ENCODE assay signal across 8 mouse cellular contexts in the genomic region with DNA sequence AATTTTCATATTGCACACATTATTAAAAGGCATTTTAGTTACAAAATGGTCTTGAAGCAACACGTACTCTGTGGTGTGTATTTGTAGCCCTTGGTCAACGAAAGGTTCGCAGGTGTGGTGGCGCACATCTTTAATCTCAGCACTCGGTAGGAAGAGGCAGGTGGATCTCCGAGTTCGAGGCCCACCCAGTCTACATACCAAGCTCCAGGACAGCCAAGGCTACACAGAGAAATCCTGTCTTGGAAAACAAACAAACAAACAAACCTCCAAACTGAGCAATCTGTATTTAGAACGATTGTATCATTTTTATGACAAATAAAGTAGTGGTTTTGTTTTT. TPM values are rescaled to one million over a fixed set of nuclear protein-coding genes. Genes with fewer than 3 reads are reported as not detected.
A peak's percentile ranks its signal among the peaks of the same experiment; 100 is the strongest.
DNase-seq lines count a peak whose midpoint lies in the region; ATAC-seq and TF ChIP-seq lines count a peak whose summit lies in the region.
"Had no signal": no experiment of that assay in that cellular context is flagged by ENCODE, and none has a peak within 500 bp of the region (broad histone marks: within the 10 kb centered on the region; RNA-seq: fewer than 3 reads in every experiment).

No protein-coding gene starts in this region.

- intact Hi-C loops in left cerebral cortex, postnatal 14 days (cut with DNase I) = loop anchor here (5.0 kb wide), 1 partner anchor 85 kb away; the partner anchor contains the start of gene Acbd3

- no peak overlapping the region for H3K27ac ChIP-seq in testis, adult 2 months (ENCODE audit: control insufficient read depth, insufficient read depth, low read depth, low read length)
- no peak overlapping the region for H3K27ac ChIP-seq in forebrain, embryonic 12.5 days
- peak overlapping the region; percentile 89; the same call in 1 of the 2 replicates for H3K27ac ChIP-seq in liver, embryonic 15.5 days (replicated peaks)

- peak overlapping the region; percentile 97 for H3K4me3 ChIP-seq in testis, adult 2 months (ENCODE audit: control insufficient read depth, low read depth, low read length)
- H3K4me3 ChIP-seq in forebrain, embryonic 12.5 days (replicated peaks) = peak overlapping the region; percentile 86
- H3K4me3 ChIP-seq in liver, embryonic 15.5 days (replicated peaks) = peak overlapping the region; percentile 80

- no peak for DNase-seq in testis, postnatal 10 days (ENCODE audit: low spot score)
- DNase-seq in right cerebral cortex, postnatal 25 days = no peak
- no peak for DNase-seq in adrenal gland, postnatal 4 days (ENCODE audit: low spot score in 2 of 2)
- DNase-seq in left cerebral cortex, postnatal 14 days (ENCODE audit: low spot score in 2 of 2) = no peak

- no peak for TF ChIP-seq POLR2A in testis, adult 2 months (IDR thresholded peaks at IDR 0.05; ENCODE audit: control insufficient read depth, low read depth, low read length)

- H3K27me3 ChIP-seq in testis, adult 2 months (ENCODE audit: control insufficient read depth, insufficient read depth, low read length) = no peaks in the 10 kb centered on the region
- H3K27me3 ChIP-seq in forebrain, embryonic 12.5 days = no peaks in the 10 kb centered on the region
- no peaks in the 10 kb centered on the region for H3K27me3 ChIP-seq in liver, embryonic 15.5 days

- WGBS in forebrain, embryonic 12.5 days = 81% methylated on average over 8 of the region's 8 CpGs
- 54% methylated on average over 8 of the region's 8 CpGs for WGBS in liver, embryonic 15.5 days (ENCODE audit: insufficient replicate concordance)

- H3K9ac ChIP-seq in forebrain, embryonic 12.5 days = peak overlapping the region; percentile 92
- H3K9ac ChIP-seq in liver, embryonic 15.5 days = peak overlapping the region; percentile 93

- peaks cover 9% of the 10 kb centered on the region for H3K4me1 ChIP-seq in testis, adult 2 months (ENCODE audit: control insufficient read depth, insufficient read depth, low read length)
- H3K4me1 ChIP-seq in forebrain, embryonic 12.5 days = peaks cover 27% of the 10 kb centered on the region
- H3K4me1 ChIP-seq in liver, embryonic 15.5 days (replicated peaks) = peaks cover 40% of the 10 kb centered on the region

- no peaks in the 10 kb centered on the region for H3K36me3 ChIP-seq in testis, adult 2 months (ENCODE audit: control insufficient read depth, insufficient read depth, low read length)
- no peaks in the 10 kb centered on the region for H3K36me3 ChIP-seq in forebrain, embryonic 12.5 days (replicated peaks)
- H3K36me3 ChIP-seq in liver, embryonic 15.5 days (replicated peaks) = 0 out of 2 replicates have a peak, but pooled peaks cover 3% of the 10 kb centered on the region

- no peak for ATAC-seq in forebrain, embryonic 12.5 days (ENCODE audit: low FRiP score)
- no peak for ATAC-seq in liver, embryonic 15.5 days (ENCODE audit: insufficient read depth)

- no peak for TF ChIP-seq CTCF in testis, adult 2 months (IDR thresholded peaks at IDR 0.05; ENCODE audit: control insufficient read depth, insufficient read depth, insufficient replicate concordance, low read depth, low read length)

- H3K4me2 ChIP-seq in forebrain, embryonic 12.5 days = peak overlapping the region; percentile 80
- peak overlapping the region; percentile 92 for H3K4me2 ChIP-seq in liver, embryonic 15.5 days

- H3K9me3 ChIP-seq in forebrain, embryonic 12.5 days = no peaks in the 10 kb centered on the region
- H3K9me3 ChIP-seq in liver, embryonic 15.5 days (replicated peaks) = no peaks in the 10 kb centered on the region

RNA-seq across cellular contexts. Expression of gene Lin9, which starts 1.2 kb away (rescaled TPM):
- polyA plus RNA-seq in testis, adult 2 months (2012; rRNA removed) = 11.1 and 13.5 TPM in 2 replicates
- 27.1 and 30.0 TPM in 2 replicates for polyA plus RNA-seq in forebrain, embryonic 12.5 days (2016; fragmentation: Nextera tagmentation; extraction: Ambion mirVana)
- polyA plus RNA-seq in liver, embryonic 15.5 days (2015; fragmentation: Nextera tagmentation; extraction: Ambion mirVana) = 9.6 and 9.8 TPM in 2 replicates
- 10 to 100 TPM; 12.2 to 12.3 TPM for total RNA-seq in adrenal gland, postnatal 4 days (2021)
- total RNA-seq in left cerebral cortex, postnatal 14 days (2021) = 1 to 10 TPM; 3.3 to 3.7 TPM

RNA-seq across cellular contexts. Expression of gene Mixl1, which starts 54.6 kb away (rescaled TPM):
- not detected in 2 replicates for polyA plus RNA-seq in testis, adult 2 months (2012; rRNA removed)
- not detected in 2 replicates for polyA plus RNA-seq in forebrain, embryonic 12.5 days (2016; fragmentation: Nextera tagmentation; extraction: Ambion mirVana)
- polyA plus RNA-seq in liver, embryonic 15.5 days (2015; fragmentation: Nextera tagmentation; extraction: Ambion mirVana) = 0.23 and 0.33 TPM in 2 replicates
- under 1 TPM in 1 of 2 experiments, not detected in 1; 0.17 TPM for total RNA-seq in adrenal gland, postnatal 4 days (2021)
- total RNA-seq in left cerebral cortex, postnatal 14 days (2021) = not detected
- polyA plus RNA-seq: gonadal fat pad, adult 2 months had no signal
